Mouse (Mus musculus): Measurements from ENCODE around the gene Gpr155. TPM values are rescaled to one million over a fixed set of nuclear protein-coding genes. Genes with fewer than 3 reads are reported as not detected.

Gene Gpr155
- polyA plus RNA-seq (2015; fragmentation: Nextera tagmentation; extraction: Ambion mirVana): 11.8 and 12.3 TPM in 2 replicates

DNA sequence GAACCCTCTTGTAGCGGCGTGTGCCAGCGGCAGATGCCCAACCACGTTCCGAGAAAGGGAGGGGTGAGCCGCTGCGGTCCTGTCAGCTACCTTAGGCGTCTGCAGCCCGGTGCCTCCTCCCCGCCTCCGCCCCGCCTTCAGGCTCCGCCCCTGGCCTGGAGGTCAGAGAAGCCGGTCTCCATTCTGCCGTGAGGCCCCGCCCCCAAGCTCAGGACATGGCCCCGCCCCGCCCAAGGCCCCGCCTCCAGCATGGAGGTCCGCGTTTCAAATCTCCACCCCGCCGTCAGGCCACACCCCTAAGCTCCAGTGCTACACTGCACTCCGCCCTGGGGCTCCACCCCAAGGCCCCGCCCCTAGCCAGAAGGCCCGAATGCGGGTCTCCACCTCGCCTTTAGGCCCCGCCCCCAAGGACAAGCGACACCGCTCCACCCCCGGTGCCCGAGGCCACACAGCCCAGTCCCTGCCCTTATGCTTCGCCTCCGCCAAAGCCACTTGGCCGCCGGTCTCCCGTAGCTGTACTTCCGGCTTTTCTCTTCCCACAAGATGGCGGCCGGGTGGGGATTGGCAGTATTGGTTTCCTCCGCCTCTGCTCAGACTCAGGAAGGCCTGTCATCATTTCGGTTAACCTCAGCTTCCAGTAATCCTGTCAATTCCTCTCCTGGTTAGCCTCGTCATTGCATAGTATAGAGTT is at the start of gene Gpr155:
Gene Gpr155 (minus strand): TSS at position 217 of the 691 bp plus-strand sequence.
- Histone ChIP-seq H3K27me3 (replicated peaks) (no peaks in the 10 kb centered on the region), H3K36me3 (no peaks in the 10 kb centered on the region), H3K4me3 (replicated peaks) (peak within 1 kb of the TSS; percentile 63), H3K4me1 (replicated peaks) (no peaks in the 10 kb centered on the region), H3K9me3 (no peaks in the 10 kb centered on the region), H3K9ac (peak within 1 kb of the TSS; percentile 61), H3K4me2 (replicated peaks) (peak within 1 kb of the TSS; percentile 99), H3K27ac (peak within 1 kb of the TSS; percentile 66)
- under 1% methylated on average over 44 of the region's 44 CpGs for WGBS
- peak; percentile 98 for ATAC-seq

GRCm38 (mm10) chr2:73435847-73436246 is 49.5 kb upstream of the Gpr155 start:
- Histone ChIP-seq H3K9ac (no peak overlapping the region), H3K27me3 (replicated peaks) (no peaks in the 10 kb centered on the region), H3K9me3 (no peaks in the 10 kb centered on the region), H3K27ac (no peak overlapping the region), H3K4me1 (replicated peaks) (no peaks in the 10 kb centered on the region), H3K36me3 (0 out of 2 replicates have a peak, but pooled peaks cover 22% of the 10 kb centered on the region), H3K4me3 (replicated peaks) (no peak overlapping the region), H3K4me2 (replicated peaks) (no peak overlapping the region)
- WGBS: 95% methylated on average over 2 of the region's 2 CpGs
- no peak for ATAC-seq

DNA sequence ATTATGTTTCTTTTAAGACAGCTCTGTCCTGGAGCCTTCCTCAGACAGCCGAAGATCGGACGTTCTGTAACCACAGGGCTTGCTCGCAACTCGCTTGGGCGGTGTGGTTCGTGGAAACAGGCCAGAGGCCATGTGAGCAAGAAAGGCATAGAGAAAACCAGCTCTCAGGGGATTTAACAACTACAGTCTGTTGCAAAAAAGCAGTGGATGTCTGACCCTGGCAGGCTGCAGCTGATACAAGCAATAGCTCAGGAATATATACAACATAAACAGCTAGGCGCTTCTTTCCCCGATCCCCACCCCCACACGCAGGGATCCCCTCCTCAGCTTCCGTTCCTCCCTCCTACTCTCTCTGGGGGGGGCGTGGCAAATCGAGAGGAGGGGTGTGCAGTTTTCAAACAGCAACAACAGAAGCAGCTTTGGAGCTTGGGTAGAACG is 45.6 kb upstream of the Gpr155 start:
- H3K9ac ChIP-seq: no peak overlapping the region
- H3K4me3 ChIP-seq (replicated peaks): no peak overlapping the region
- H3K9me3 ChIP-seq: no peaks in the 10 kb centered on the region
- H3K4me2 ChIP-seq (replicated peaks): peak overlapping the region; percentile 37
- peak overlapping the region; percentile 48 for H3K27ac ChIP-seq
- 0 out of 2 replicates have a peak, but pooled peaks cover 13% of the 10 kb centered on the region for H3K36me3 ChIP-seq
- ATAC-seq: peak; percentile 64
- H3K4me1 ChIP-seq (replicated peaks): no peaks in the 10 kb centered on the region
- no peaks in the 10 kb centered on the region for H3K27me3 ChIP-seq (replicated peaks)
- 31% methylated on average over 14 of the region's 14 CpGs for WGBS

GRCm38 (mm10) chr2:73428803-73429468 is 42.6 kb upstream of the Gpr155 start:
- Histone ChIP-seq H3K4me1 (replicated peaks) (no peaks in the 10 kb centered on the region), H3K36me3 (0 out of 2 replicates have a peak, but pooled peaks cover 3% of the 10 kb centered on the region), H3K4me3 (replicated peaks) (no peak overlapping the region), H3K27me3 (replicated peaks) (no peaks in the 10 kb centered on the region), H3K9ac (no peak overlapping the region), H3K4me2 (replicated peaks) (no peak overlapping the region), H3K27ac (no peak overlapping the region), H3K9me3 (no peaks in the 10 kb centered on the region)
- WGBS: 59% methylated on average over 21 of the region's 21 CpGs
- ATAC-seq: no peak

GRCm38 (mm10) chr2:73427293-73427692 is 40.9 kb upstream of the Gpr155 start:
- 32% methylated on average over 1 of the region's 1 CpGs for WGBS
- ATAC-seq: peak; percentile 72; the same call in 1 of the 2 replicates
- Histone ChIP-seq H3K4me2 (replicated peaks) (no peak overlapping the region), H3K9me3 (no peaks in the 10 kb centered on the region), H3K36me3 (no peaks in the 10 kb centered on the region), H3K4me3 (replicated peaks) (no peak overlapping the region), H3K4me1 (replicated peaks) (no peaks in the 10 kb centered on the region), H3K27me3 (replicated peaks) (no peaks in the 10 kb centered on the region), H3K9ac (no peak overlapping the region), H3K27ac (no peak overlapping the region)

DNA sequence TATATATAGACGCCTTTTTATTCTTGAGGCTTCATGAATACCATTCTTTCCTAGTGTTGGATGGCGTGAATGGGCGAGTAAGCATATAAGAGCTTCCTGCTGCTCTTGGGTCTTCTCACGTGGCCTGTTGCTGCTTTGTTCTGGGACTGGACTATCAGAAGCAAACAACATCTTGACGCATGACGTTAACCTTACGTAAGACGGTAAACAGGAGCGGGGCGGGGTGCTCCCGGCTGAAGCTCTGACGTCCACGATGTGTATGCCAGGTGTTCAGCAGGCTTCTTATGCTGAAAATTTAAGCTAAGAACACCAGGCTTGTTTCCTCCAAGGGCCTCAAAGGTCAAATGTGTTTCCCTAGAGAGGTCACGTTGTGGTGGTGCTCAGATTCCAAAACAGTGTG is 39.5 kb upstream of the Gpr155 start:
- WGBS: 54% methylated on average over 14 of the region's 14 CpGs
- no peaks in the 10 kb centered on the region for H3K9me3 ChIP-seq
- no peak overlapping the region for H3K4me2 ChIP-seq (replicated peaks)
- H3K4me1 ChIP-seq (replicated peaks): no peaks in the 10 kb centered on the region
- H3K36me3 ChIP-seq: no peaks in the 10 kb centered on the region
- no peaks in the 10 kb centered on the region for H3K27me3 ChIP-seq (replicated peaks)
- no peak for ATAC-seq
- no peak overlapping the region for H3K4me3 ChIP-seq (replicated peaks)
- H3K27ac ChIP-seq: no peak overlapping the region
- no peak overlapping the region for H3K9ac ChIP-seq

GRCm38 (mm10) chr2:73419730-73420129 is 33.4 kb upstream of the Gpr155 start:
- H3K9me3 ChIP-seq: no peaks in the 10 kb centered on the region
- no peak for ATAC-seq
- 72% methylated on average over 7 of the region's 7 CpGs for WGBS
- no peaks in the 10 kb centered on the region for H3K36me3 ChIP-seq
- H3K27ac ChIP-seq: no peak overlapping the region
- H3K4me2 ChIP-seq (replicated peaks): no peak overlapping the region
- no peak overlapping the region for H3K9ac ChIP-seq
- no peaks in the 10 kb centered on the region for H3K27me3 ChIP-seq (replicated peaks)
- no peaks in the 10 kb centered on the region for H3K4me1 ChIP-seq (replicated peaks)
- no peak overlapping the region for H3K4me3 ChIP-seq (replicated peaks)

DNA sequence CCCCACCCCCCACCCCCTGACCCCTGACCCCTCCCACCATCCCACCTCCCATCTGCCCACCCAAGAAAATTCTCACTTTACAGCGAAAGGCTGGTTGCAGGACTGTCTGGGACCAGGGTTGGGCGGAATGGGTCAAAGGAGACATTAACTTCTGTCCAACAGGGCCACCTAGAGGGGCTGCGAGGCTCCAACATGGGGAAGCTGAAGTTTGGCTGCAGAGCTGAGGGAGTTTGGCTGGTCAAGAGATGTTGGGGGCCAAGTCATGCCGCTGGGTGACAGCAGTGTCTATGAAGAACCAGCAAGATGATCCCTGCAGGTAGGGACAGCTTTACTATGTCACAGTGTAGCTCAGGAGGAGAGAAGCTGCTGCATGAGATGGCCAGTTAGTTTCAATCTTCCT is 32.9 kb upstream of the Gpr155 start:
- no peaks in the 10 kb centered on the region for H3K4me1 ChIP-seq (replicated peaks)
- H3K27ac ChIP-seq: no peak overlapping the region
- no peak overlapping the region for H3K4me3 ChIP-seq (replicated peaks)
- WGBS: 41% methylated on average over 4 of the region's 4 CpGs
- H3K4me2 ChIP-seq (replicated peaks): no peak overlapping the region
- no peak overlapping the region for H3K9ac ChIP-seq
- no peak for ATAC-seq
- H3K36me3 ChIP-seq: no peaks in the 10 kb centered on the region
- H3K9me3 ChIP-seq: no peaks in the 10 kb centered on the region
- no peaks in the 10 kb centered on the region for H3K27me3 ChIP-seq (replicated peaks)

DNA sequence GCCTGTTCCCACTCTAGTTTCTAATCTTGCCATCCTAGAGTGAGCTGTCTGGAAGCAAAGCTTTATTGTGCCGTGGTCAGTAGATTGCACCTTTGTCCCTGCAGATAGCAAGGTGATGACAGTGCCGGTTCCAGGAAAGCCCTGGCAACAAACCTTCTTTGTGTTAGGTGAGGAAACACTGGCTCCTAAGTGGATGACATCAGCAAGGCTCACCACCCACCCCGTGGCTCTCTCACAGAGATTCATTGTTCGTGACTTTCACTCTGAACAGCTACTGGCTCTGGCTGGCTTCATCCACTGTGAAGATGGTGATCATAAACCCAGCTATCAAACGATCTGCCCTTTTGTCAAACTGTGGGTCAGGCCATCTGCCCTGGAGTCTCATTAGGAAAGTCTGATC is 29.5 kb upstream of the Gpr155 start:
- H3K4me3 ChIP-seq (replicated peaks): no peak overlapping the region
- no peaks in the 10 kb centered on the region for H3K9me3 ChIP-seq
- WGBS: 41% methylated on average over 5 of the region's 5 CpGs
- H3K36me3 ChIP-seq: no peaks in the 10 kb centered on the region
- no peak overlapping the region for H3K9ac ChIP-seq
- no peak; the same call in 1 of the 2 replicates for ATAC-seq
- no peaks in the 10 kb centered on the region for H3K4me1 ChIP-seq (replicated peaks)
- H3K4me2 ChIP-seq (replicated peaks): no peak overlapping the region
- H3K27ac ChIP-seq: no peak overlapping the region
- no peaks in the 10 kb centered on the region for H3K27me3 ChIP-seq (replicated peaks)

DNA sequence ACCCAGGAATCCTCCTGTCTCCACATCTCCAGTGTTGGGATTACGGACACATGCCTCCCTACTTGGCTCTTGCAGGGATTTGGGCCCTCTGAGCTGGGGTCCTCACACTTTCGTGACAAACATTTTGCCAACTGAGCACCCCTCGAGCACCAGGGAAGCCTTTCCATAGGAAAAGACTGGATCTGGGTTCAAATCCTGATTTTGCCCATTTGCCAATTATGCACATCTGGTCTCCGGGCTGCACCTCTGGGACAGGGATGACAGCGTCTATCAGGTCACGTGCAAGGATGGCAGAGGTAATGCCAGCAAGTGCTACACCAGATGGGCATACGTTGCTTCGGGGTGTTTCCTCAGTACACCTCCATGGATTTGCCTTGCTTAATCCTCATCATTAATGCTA is 23.7 kb upstream of the Gpr155 start:
- Histone ChIP-seq H3K4me1 (replicated peaks) (no peaks in the 10 kb centered on the region), H3K27me3 (replicated peaks) (no peaks in the 10 kb centered on the region), H3K36me3 (no peaks in the 10 kb centered on the region), H3K27ac (no peak overlapping the region), H3K4me2 (replicated peaks) (no peak overlapping the region), H3K4me3 (replicated peaks) (no peak overlapping the region), H3K9ac (no peak overlapping the region), H3K9me3 (no peaks in the 10 kb centered on the region)
- ATAC-seq: no peak
- 96% methylated on average over 8 of the region's 8 CpGs for WGBS

DNA sequence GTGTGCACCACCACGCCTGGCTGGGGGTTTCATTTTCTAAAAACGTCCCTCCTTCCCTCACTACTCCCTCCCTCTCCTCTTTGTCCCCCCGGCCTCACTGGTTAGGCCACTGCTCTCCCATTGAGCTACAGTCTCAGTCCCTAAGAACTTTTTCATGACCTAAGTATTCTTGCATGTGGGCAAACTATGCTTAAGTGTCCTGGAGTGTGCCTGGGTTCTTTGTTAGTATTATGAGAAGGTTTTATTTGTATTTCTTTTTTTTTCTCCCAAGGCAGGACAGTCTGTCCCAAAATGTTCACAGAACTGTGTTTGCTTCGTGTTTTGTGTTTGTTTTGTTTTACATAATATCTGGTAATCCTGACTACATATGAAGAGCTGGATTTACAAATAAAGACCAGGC is 21.3 kb upstream of the Gpr155 start:
- Histone ChIP-seq H3K36me3 (no peaks in the 10 kb centered on the region), H3K4me2 (replicated peaks) (no peak overlapping the region), H3K27ac (no peak overlapping the region), H3K27me3 (replicated peaks) (no peaks in the 10 kb centered on the region), H3K9ac (no peak overlapping the region), H3K4me3 (replicated peaks) (no peak overlapping the region), H3K4me1 (replicated peaks) (no peaks in the 10 kb centered on the region), H3K9me3 (no peaks in the 10 kb centered on the region)
- 62% methylated on average over 4 of the region's 4 CpGs for WGBS
- no peak for ATAC-seq

GRCm38 (mm10) chr2:73406336-73406915 is 20.1 kb upstream of the Gpr155 start:
- Histone ChIP-seq H3K4me2 (replicated peaks) (no peak overlapping the region), H3K9ac (no peak overlapping the region), H3K4me3 (replicated peaks) (no peak overlapping the region), H3K27ac (no peak overlapping the region), H3K4me1 (replicated peaks) (no peaks in the 10 kb centered on the region), H3K36me3 (no peaks in the 10 kb centered on the region), H3K27me3 (replicated peaks) (no peaks in the 10 kb centered on the region), H3K9me3 (no peaks in the 10 kb centered on the region)
- ATAC-seq: no peak
- 88% methylated on average over 9 of the region's 9 CpGs for WGBS
